Mouse (Mus musculus): ENCODE results near the gene Slc25a1. TPM values are rescaled to one million over a fixed set of nuclear protein-coding genes. Genes with fewer than 3 reads are reported as not detected.

The Slc25a1 gene
- polyA plus RNA-seq, 1 experiment from 2014 or later: 22.5 TPM

DNA sequence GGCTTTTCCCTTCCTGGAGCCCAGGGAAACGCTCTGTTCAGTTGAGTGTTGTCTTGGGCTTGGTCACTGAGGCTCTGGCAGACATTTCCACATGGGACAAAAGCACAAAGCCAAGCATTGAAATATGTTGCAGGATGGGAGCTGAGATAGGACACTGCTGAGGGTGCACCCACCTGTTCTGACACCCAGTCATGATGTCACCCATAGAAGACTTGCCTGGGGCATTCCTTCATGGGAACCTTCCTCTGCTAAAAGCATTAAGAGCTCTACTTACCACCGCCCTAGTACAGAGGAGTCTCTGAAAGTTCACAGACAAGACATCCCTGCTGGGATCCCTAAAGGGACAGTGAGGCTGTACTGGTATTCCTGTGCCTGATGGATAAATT lies 37.7 kb downstream of the Slc25a1 start:
- WGBS: 48% methylated on average over 2 of the region's 2 CpGs
- Histone ChIP-seq H3K4me2 (peak overlapping the region; percentile 73), H3K36me3 (no peaks in the 10 kb centered on the region), H3K9ac (peak overlapping the region; percentile 96), H3K27ac (no peak overlapping the region), H3K9me3 (replicated peaks) (no peaks in the 10 kb centered on the region), H3K27me3 (no peaks in the 10 kb centered on the region), H3K4me1 (replicated peaks) (peaks cover 30% of the 10 kb centered on the region), H3K4me3 (peak overlapping the region; percentile 95)
- no peak for ATAC-seq (replicated peaks; ENCODE audit: insufficient number of reproducible peaks, insufficient read depth, low FRiP score, low read depth)

DNA sequence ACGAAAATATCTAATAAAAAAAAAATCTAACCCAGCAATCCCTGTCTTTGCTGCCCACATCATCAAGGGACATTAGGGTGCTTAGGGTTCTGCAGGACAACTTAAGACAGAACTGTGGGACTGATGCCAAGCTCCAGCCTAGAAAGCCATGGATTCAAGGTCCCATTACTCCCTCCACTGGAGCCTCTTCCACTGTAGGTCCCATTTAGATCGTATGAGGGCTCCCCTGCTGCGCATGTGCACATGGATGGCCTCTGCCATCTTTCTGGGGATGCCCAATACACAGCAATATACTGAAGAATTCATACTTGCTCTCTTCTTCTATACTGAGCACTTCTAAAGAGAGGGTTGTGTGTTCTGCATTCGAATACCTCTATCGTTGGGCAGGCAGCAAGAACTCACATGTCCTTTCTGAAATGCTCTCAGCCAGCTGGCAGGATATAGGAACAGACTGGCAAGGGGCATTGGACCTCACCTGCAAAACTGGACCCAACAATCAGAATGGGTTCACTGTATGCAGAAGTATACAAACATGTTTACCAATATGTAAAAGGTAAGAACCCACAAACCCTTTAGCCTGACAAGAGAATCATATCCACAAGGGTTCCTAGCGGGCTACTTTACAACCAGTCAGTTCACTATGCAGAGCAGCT lies 38.2 kb downstream of the Slc25a1 start:
- Histone ChIP-seq H3K27ac (no peak overlapping the region), H3K27me3 (no peaks in the 10 kb centered on the region), H3K4me2 (peak overlapping the region; percentile 73), H3K4me3 (peak overlapping the region; percentile 95), H3K36me3 (no peaks in the 10 kb centered on the region), H3K9me3 (replicated peaks) (no peaks in the 10 kb centered on the region), H3K9ac (no peak overlapping the region), H3K4me1 (replicated peaks) (peaks cover 30% of the 10 kb centered on the region)
- 82% methylated on average over 6 of the region's 6 CpGs for WGBS
- no peak for ATAC-seq (replicated peaks; ENCODE audit: insufficient number of reproducible peaks, insufficient read depth, low FRiP score, low read depth)

- peaks cover 20% of the 10 kb centered on the region for H3K4me1 ChIP-seq (replicated peaks)
- H3K36me3 ChIP-seq: no peaks in the 10 kb centered on the region; the same call in 1 of the 2 replicates
- H3K9ac ChIP-seq: no peak overlapping the region
- H3K9me3 ChIP-seq (replicated peaks): no peaks in the 10 kb centered on the region
- no peak overlapping the region for H3K4me2 ChIP-seq
- no peaks in the 10 kb centered on the region for H3K27me3 ChIP-seq
- WGBS: 60% methylated on average over 6 of the region's 6 CpGs
- H3K4me3 ChIP-seq: no peak overlapping the region
- H3K27ac ChIP-seq: no peak overlapping the region
- ATAC-seq (replicated peaks; ENCODE audit: insufficient number of reproducible peaks, insufficient read depth, low FRiP score, low read depth): no peak
Measured at GRCm38 (mm10) chr16:17884116-17884515, 43.9 kb downstream of the Slc25a1 start.

DNA sequence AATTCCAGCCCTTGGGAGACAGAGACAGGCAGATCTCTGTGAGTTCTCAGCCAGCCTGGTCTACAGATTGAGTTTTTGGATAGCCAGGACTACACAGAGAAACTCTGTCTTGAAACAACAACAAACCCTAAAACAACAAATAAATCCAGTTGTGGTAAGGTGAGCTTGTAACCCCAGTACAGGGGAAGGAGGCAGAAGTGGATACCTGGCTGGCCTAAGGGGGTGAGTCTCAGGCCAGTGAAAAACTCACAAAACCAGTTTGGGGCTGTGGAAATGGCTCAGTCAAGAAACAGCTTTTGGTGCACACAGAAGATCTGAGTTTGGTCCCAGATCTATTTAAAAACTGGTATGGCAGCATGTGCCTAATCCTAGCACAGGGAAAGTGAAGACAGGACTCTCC lies 45.8 kb downstream of the Slc25a1 start:
- peaks cover 20% of the 10 kb centered on the region for H3K4me1 ChIP-seq (replicated peaks)
- no peaks in the 10 kb centered on the region; the same call in 1 of the 2 replicates for H3K36me3 ChIP-seq
- H3K9me3 ChIP-seq (replicated peaks): no peaks in the 10 kb centered on the region
- no peak overlapping the region for H3K4me2 ChIP-seq
- ATAC-seq (replicated peaks; ENCODE audit: insufficient number of reproducible peaks, insufficient read depth, low FRiP score, low read depth): no peak
- H3K4me3 ChIP-seq: no peak overlapping the region
- H3K9ac ChIP-seq: no peak overlapping the region
- no peaks in the 10 kb centered on the region for H3K27me3 ChIP-seq
- H3K27ac ChIP-seq: no peak overlapping the region

- H3K9me3 ChIP-seq (replicated peaks): no peaks in the 10 kb centered on the region
- no peak overlapping the region for H3K9ac ChIP-seq
- 80% methylated on average over 4 of the region's 4 CpGs for WGBS
- H3K27me3 ChIP-seq: no peaks in the 10 kb centered on the region
- H3K36me3 ChIP-seq: no peaks in the 10 kb centered on the region; the same call in 1 of the 2 replicates
- H3K4me2 ChIP-seq: no peak overlapping the region
- peaks cover 29% of the 10 kb centered on the region for H3K4me1 ChIP-seq (replicated peaks)
- no peak for ATAC-seq (replicated peaks; ENCODE audit: insufficient number of reproducible peaks, insufficient read depth, low FRiP score, low read depth)
- H3K4me3 ChIP-seq: no peak overlapping the region
- H3K27ac ChIP-seq: no peak overlapping the region
Measured at GRCm38 (mm10) chr16:17879571-17879970, 48.4 kb downstream of the Slc25a1 start.

DNA sequence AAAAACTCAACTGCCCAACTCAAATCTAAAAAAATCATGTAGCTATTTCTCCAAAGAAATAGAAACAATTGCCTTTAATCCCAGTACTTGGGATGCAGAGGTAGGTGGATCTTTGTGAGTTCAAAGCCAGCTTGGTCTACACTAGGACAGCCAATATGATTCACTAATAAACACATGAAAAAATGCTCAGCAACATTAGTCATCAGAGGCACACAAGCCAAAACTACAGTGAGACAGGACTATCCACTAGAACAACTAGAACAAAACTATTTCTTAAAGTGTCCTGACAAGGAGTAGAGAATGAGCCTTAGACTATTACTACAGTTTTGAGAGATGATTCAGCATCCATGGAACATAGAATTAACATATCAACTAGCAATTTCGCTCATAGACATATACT lies 51.9 kb downstream of the Slc25a1 start:
- ATAC-seq (replicated peaks; ENCODE audit: insufficient number of reproducible peaks, insufficient read depth, low FRiP score, low read depth): no peak
- H3K27ac ChIP-seq: no peak overlapping the region
- H3K4me1 ChIP-seq (replicated peaks): peaks cover 37% of the 10 kb centered on the region
- WGBS: 87% methylated on average over 1 of the region's 1 CpGs
- H3K36me3 ChIP-seq: peaks cover 7% of the 10 kb centered on the region; the same call in 1 of the 2 replicates
- H3K4me2 ChIP-seq: no peak overlapping the region
- no peaks in the 10 kb centered on the region for H3K27me3 ChIP-seq
- H3K9ac ChIP-seq: no peak overlapping the region
- no peaks in the 10 kb centered on the region for H3K9me3 ChIP-seq (replicated peaks)
- H3K4me3 ChIP-seq: no peak overlapping the region

Other genes starting within 250 kb of the Slc25a1 start
- gene Med15, start 195.3 kb downstream of the Slc25a1 start, polyA plus RNA-seq (2015; fragmentation: Nextera tagmentation; extraction: Ambion mirVana): 25.6 and 37.2 TPM in 2 replicates
- gene Klhl22, start 168.6 kb downstream of the Slc25a1 start, polyA plus RNA-seq (2015; fragmentation: Nextera tagmentation; extraction: Ambion mirVana): 33.0 and 45.7 TPM in 2 replicates
- 6.6 and 11.3 TPM in 2 replicates for gene Scarf2, start 130.9 kb downstream of the Slc25a1 start, polyA plus RNA-seq (2015; fragmentation: Nextera tagmentation; extraction: Ambion mirVana)
- not detected in 2 replicates for gene B830017H08Rik, start 95.1 kb downstream of the Slc25a1 start, polyA plus RNA-seq (2015; fragmentation: Nextera tagmentation; extraction: Ambion mirVana)
- 1.5 and 2.1 TPM in 2 replicates for gene Car15, start 89.9 kb downstream of the Slc25a1 start, polyA plus RNA-seq (2015; fragmentation: Nextera tagmentation; extraction: Ambion mirVana)
- gene Gm20518, start 36.5 kb downstream of the Slc25a1 start, polyA plus RNA-seq (2015; fragmentation: Nextera tagmentation; extraction: Ambion mirVana): 0.19 and 0.24 TPM in 2 replicates
- 0.03 TPM in 1 of 2 replicates, not detected in the other for gene Tssk1, start 34.0 kb downstream of the Slc25a1 start, polyA plus RNA-seq (2015; fragmentation: Nextera tagmentation; extraction: Ambion mirVana)
- 41.8 and 58.9 TPM in 2 replicates for gene Dgcr2, start 29.7 kb downstream of the Slc25a1 start, polyA plus RNA-seq (2015; fragmentation: Nextera tagmentation; extraction: Ambion mirVana)
- gene Tssk2, start 29.6 kb downstream of the Slc25a1 start, polyA plus RNA-seq (2015; fragmentation: Nextera tagmentation; extraction: Ambion mirVana): not detected in 2 replicates
- 25.0 and 34.5 TPM in 2 replicates for gene Ess2, start 16.9 kb downstream of the Slc25a1 start, polyA plus RNA-seq (2015; fragmentation: Nextera tagmentation; extraction: Ambion mirVana)
- not detected in 2 replicates for gene Gsc2, start 13.2 kb downstream of the Slc25a1 start, polyA plus RNA-seq (2015; fragmentation: Nextera tagmentation; extraction: Ambion mirVana)
- gene Vpreb2, start 52.2 kb upstream of the Slc25a1 start, polyA plus RNA-seq (2015; fragmentation: Nextera tagmentation; extraction: Ambion mirVana): not detected in 2 replicates
- gene Dgcr6, start 124.6 kb upstream of the Slc25a1 start, polyA plus RNA-seq (2015; fragmentation: Nextera tagmentation; extraction: Ambion mirVana): 55.8 and 60.4 TPM in 2 replicates
- gene Prodh, start 162.0 kb upstream of the Slc25a1 start, polyA plus RNA-seq (2015; fragmentation: Nextera tagmentation; extraction: Ambion mirVana): 5.8 and 7.4 TPM in 2 replicates
- 0.60 and 1.2 TPM in 2 replicates for gene Rtn4r, start 199.4 kb upstream of the Slc25a1 start, polyA plus RNA-seq (2015; fragmentation: Nextera tagmentation; extraction: Ambion mirVana)

Data from heart, embryonic 15.5 days (tissue).